Mouse (Mus musculus) forebrain, embryonic 14.5 days (tissue): ENCODE results near the gene Nr1h5. TPM values are rescaled to one million over a fixed set of nuclear protein-coding genes. Genes with fewer than 3 reads are reported as not detected.

Source experiments
- ATAC-seq: fragments of 200-750 bp; cut with Nextera tagmentation; 2 replicates; pipeline ENCODE4 v1.8.0; 2017; ENCODE audit warnings: mild to moderate bottlenecking, moderate library complexity
- DNase-seq: peaks from one replicate; pipeline ENCODE4 v3.0.0-alpha.2; 2015; ENCODE audit warnings: low spot score
- H3K27ac ChIP-seq: fragments of 300-500 bp; sonication (generic); 2 replicates; pipeline ENCODE4 v1.5.1; 2014; ENCODE audit warnings: low read depth, mild to moderate bottlenecking, control low read depth, low read length, moderate library complexity
- H3K27me3 ChIP-seq: fragments of 300-500 bp; sonication (generic); replicated peaks from 2 replicates; pipeline ENCODE4 v1.6.1; 2014; ENCODE audit warnings: low read length, control low read depth, mixed read lengths; ENCODE audit not compliant: control insufficient read depth, insufficient read depth
- H3K36me3 ChIP-seq: fragments of 300-500 bp; sonication (generic); 2 replicates; pipeline ENCODE4 v1.6.1; 2014; ENCODE audit warnings: low read length, control low read depth; ENCODE audit not compliant: control insufficient read depth, insufficient read depth
- H3K4me1 ChIP-seq: fragments of 300-500 bp; sonication (generic); 2 replicates; pipeline ENCODE4 v1.6.1; 2014; ENCODE audit warnings: antibody characterized with exemption, low read length, control low read depth; ENCODE audit not compliant: control insufficient read depth, insufficient read depth
- H3K4me2 ChIP-seq: fragments of 300-500 bp; sonication (generic); 2 replicates; pipeline ENCODE4 v1.6.1; 2014; ENCODE audit warnings: mild to moderate bottlenecking, control low read depth, low read length
- H3K4me3 ChIP-seq: fragments of 300-500 bp; sonication (generic); 2 replicates; pipeline ENCODE4 v1.5.1; 2014; ENCODE audit warnings: low read depth, low read length, control low read depth
- H3K9ac ChIP-seq: fragments of 300-500 bp; sonication (generic); 2 replicates; pipeline ENCODE4 v1.6.1; 2014; ENCODE audit warnings: mild to moderate bottlenecking, low read length, control low read depth, moderate library complexity
- H3K9me3 ChIP-seq: fragments of 300-500 bp; sonication (generic); replicated peaks from 2 replicates; pipeline ENCODE4 v1.6.1; 2016; ENCODE audit warnings: low read length, control low read depth, mixed read lengths; ENCODE audit not compliant: control insufficient read depth
- WGBS: fragments of 180-500 bp; shearing (Covaris S2); extraction: QIAGEN DNeasy Blood & Tissue Kit; methylation state at CpG from one replicate; pipeline ENCODE4 v1.1.7; 2014; 5-methylcytosine and 5-hydroxymethylcytosine counted together
- polyA plus RNA-seq: library from polyadenylated mRNA; unstranded; fragments of >200 nt; fragmentation: Nextera tagmentation; extraction: Ambion mirVana; gene quantifications from 2 replicates; pipeline ENCODE4 v1.2.1, GENCODE M21; 2014

The Nr1h5 gene
- polyA plus RNA-seq, result 0.09 TPM in 1 of 2 replicates, not detected in the other

- Histone ChIP-seq H3K27ac (no peak within 1 kb of the TSS), H3K36me3 (no peaks in the 10 kb centered on the region), H3K9me3 (no peaks in the 10 kb centered on the region), H3K4me3 (no peak within 1 kb of the TSS), H3K4me2 (no peak within 1 kb of the TSS), H3K4me1 (no peaks in the 10 kb centered on the region), H3K9ac (no peak within 1 kb of the TSS), H3K27me3 (no peaks in the 10 kb centered on the region)
- 64% methylated on average over 3 of the region's 3 CpGs for WGBS
- ATAC-seq (no peak), DNase-seq (no peak)
These were observed at the start of gene Nr1h5 for GRCm38 (mm10) chr3:102964033-102964432. Nr1h5 (minus strand) TSS chr3:102964133.

GRCm38 (mm10) chr3:103001595-103001994, 37.7 kb upstream of the Nr1h5 start:
- WGBS, result 96% methylated on average over 7 of the region's 7 CpGs
- DNase-seq (no peak), ATAC-seq (no peak)
- Histone ChIP-seq H3K27me3 (no peaks in the 10 kb centered on the region), H3K4me1 (peaks cover under 1% of the 10 kb centered on the region; the same call in 1 of the 2 replicates), H3K4me2 (no peak overlapping the region), H3K36me3 (peaks cover 68% of the 10 kb centered on the region), H3K27ac (no peak overlapping the region), H3K9ac (no peak overlapping the region), H3K4me3 (no peak overlapping the region), H3K9me3 (0 out of 2 replicates have a peak, but pooled peaks cover 3% of the 10 kb centered on the region)

- Histone ChIP-seq H3K27me3 (no peaks in the 10 kb centered on the region), H3K27ac (no peak overlapping the region), H3K36me3 (peaks cover 41% of the 10 kb centered on the region), H3K4me2 (no peak overlapping the region), H3K4me1 (peaks cover 8% of the 10 kb centered on the region; the same call in 1 of the 2 replicates), H3K9me3 (0 out of 2 replicates have a peak, but pooled peaks cover 3% of the 10 kb centered on the region), H3K4me3 (no peak overlapping the region), H3K9ac (no peak overlapping the region)
- WGBS, result 91% methylated on average over 3 of the region's 3 CpGs
- DNase-seq (no peak), ATAC-seq (no peak)
These were observed 33.7 kb upstream of the Nr1h5 start for GRCm38 (mm10) chr3:102997591-102997990.

DNA sequence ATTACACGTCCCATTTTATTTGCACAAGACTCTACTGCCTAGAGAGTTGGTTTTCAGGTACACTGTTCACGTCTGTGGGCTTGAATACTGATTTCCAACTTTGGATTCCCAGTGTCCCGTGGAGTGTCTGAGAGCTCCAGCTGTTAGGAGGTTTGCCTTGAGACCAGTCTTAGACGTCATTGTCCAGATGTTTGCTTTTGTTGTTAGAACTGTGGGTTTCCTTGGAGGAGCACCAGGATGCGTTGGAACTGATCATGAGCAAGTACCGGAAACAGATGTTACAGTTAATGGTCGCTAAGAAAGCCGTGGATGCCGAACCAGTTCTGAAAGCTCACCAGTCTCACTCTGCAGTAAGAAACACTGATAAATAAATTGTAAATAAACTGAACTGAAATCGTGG, 33.1 kb upstream of the Nr1h5 start:
- WGBS, result 85% methylated on average over 10 of the region's 10 CpGs
- H3K4me2 ChIP-seq, result no peak overlapping the region
- 0 out of 2 replicates have a peak, but pooled peaks cover 3% of the 10 kb centered on the region for H3K9me3 ChIP-seq
- peaks cover 36% of the 10 kb centered on the region for H3K36me3 ChIP-seq
- no peak overlapping the region for H3K27ac ChIP-seq
- DNase-seq (no peak), ATAC-seq (no peak)
- peaks cover 8% of the 10 kb centered on the region; the same call in 1 of the 2 replicates for H3K4me1 ChIP-seq
- no peak overlapping the region for H3K9ac ChIP-seq
- H3K4me3 ChIP-seq, result no peak overlapping the region
- no peaks in the 10 kb centered on the region for H3K27me3 ChIP-seq

GRCm38 (mm10) chr3:102995605-102996321, 31.8 kb upstream of the Nr1h5 start, which contains the start of gene Sike1:
Sike1 (plus strand) TSS chr3:102995708.
- DNase-seq, result peak; percentile 94
- peak; percentile 98 for ATAC-seq

DNA sequence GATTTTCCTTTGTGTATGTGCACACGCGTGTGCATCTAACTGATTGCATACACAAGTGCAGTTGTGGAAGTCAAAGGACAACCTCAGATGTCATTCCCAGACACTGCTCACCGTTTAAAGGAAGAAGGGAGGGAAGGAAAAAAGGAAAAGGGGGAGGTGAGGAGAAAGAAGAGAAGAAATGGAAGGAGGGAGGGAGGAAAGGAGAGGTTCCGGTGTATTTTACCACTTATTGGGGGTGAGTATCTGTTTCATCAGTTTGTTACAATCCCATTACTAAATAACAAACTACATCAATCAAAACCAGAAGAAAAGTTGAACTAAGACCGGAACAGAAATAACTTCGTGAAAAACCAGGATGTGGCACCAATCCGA, 31.3 kb upstream of the Nr1h5 start:
- Histone ChIP-seq H3K4me3 (peak overlapping the region; percentile 70), H3K9me3 (0 out of 2 replicates have a peak, but pooled peaks cover 1% of the 10 kb centered on the region), H3K4me1 (peaks cover 8% of the 10 kb centered on the region; the same call in 1 of the 2 replicates), H3K4me2 (peak overlapping the region; percentile 58), H3K27me3 (no peaks in the 10 kb centered on the region), H3K27ac (peak overlapping the region; percentile 81), H3K9ac (peak overlapping the region; percentile 86), H3K36me3 (peaks cover 20% of the 10 kb centered on the region)
- DNase-seq (no peak), ATAC-seq (peak; percentile 8; the same call in 1 of the 2 replicates)
- WGBS, result 47% methylated on average over 7 of the region's 7 CpGs

More at GRCm38 (mm10) chr3:102995605-102996321, 31.8 kb upstream of the Nr1h5 start, which contains the start of gene Sike1:
- Histone ChIP-seq H3K4me1 (peaks cover 8% of the 10 kb centered on the region; the same call in 1 of the 2 replicates), H3K4me2 (peak within 1 kb of the TSS; percentile 58), H3K36me3 (peaks cover 26% of the 10 kb centered on the region), H3K27ac (peak within 1 kb of the TSS; percentile 81), H3K9ac (peak within 1 kb of the TSS; percentile 86), H3K9me3 (0 out of 2 replicates have a peak, but pooled peaks cover 3% of the 10 kb centered on the region), H3K27me3 (no peaks in the 10 kb centered on the region), H3K4me3 (peak within 1 kb of the TSS; percentile 70)
- under 1% methylated on average over 60 of the region's 60 CpGs for WGBS

- Histone ChIP-seq H3K9me3 (no peaks in the 10 kb centered on the region), H3K4me3 (no peak overlapping the region), H3K27ac (no peak overlapping the region), H3K36me3 (no peaks in the 10 kb centered on the region), H3K4me2 (no peak overlapping the region), H3K9ac (no peak overlapping the region), H3K27me3 (no peaks in the 10 kb centered on the region), H3K4me1 (peaks cover 8% of the 10 kb centered on the region; the same call in 1 of the 2 replicates)
- ATAC-seq (no peak), DNase-seq (no peak)
- 49% methylated on average over 3 of the region's 3 CpGs for WGBS
These were observed 29.0 kb upstream of the Nr1h5 start for GRCm38 (mm10) chr3:102992936-102993335.

GRCm38 (mm10) chr3:102991041-102991440, 27.1 kb upstream of the Nr1h5 start:
- Histone ChIP-seq H3K4me2 (no peak overlapping the region), H3K9ac (no peak overlapping the region), H3K27ac (no peak overlapping the region), H3K27me3 (no peaks in the 10 kb centered on the region), H3K9me3 (no peaks in the 10 kb centered on the region), H3K4me3 (no peak overlapping the region), H3K4me1 (0 out of 2 replicates have a peak, but pooled peaks cover 2% of the 10 kb centered on the region), H3K36me3 (no peaks in the 10 kb centered on the region)
- DNase-seq, result no peak
- 76% methylated on average over 8 of the region's 8 CpGs for WGBS
- no peak for ATAC-seq

GRCm38 (mm10) chr3:102980349-102980736, 16.4 kb upstream of the Nr1h5 start:
- 0 out of 2 replicates have a peak overlapping the region, but pooled peaks have one; percentile 6 for H3K4me3 ChIP-seq
- ATAC-seq (peak; percentile 38; the same call in 1 of the 2 replicates), DNase-seq (no peak)
- WGBS, result 22% methylated on average over 3 of the region's 3 CpGs
- no peaks in the 10 kb centered on the region for H3K36me3 ChIP-seq
- H3K27ac ChIP-seq, result peak overlapping the region; percentile 86; the same call in 1 of the 2 replicates
- no peaks in the 10 kb centered on the region for H3K27me3 ChIP-seq
- peak overlapping the region; percentile 47 for H3K4me2 ChIP-seq
- no peaks in the 10 kb centered on the region for H3K9me3 ChIP-seq
- 0 out of 2 replicates have a peak, but pooled peaks cover 5% of the 10 kb centered on the region for H3K4me1 ChIP-seq
- peak overlapping the region; percentile 61 for H3K9ac ChIP-seq
